Mouse (Mus musculus) layer of hippocampus, adult 2 months (tissue): ENCODE results near the gene Mrpl54. TPM values are rescaled to one million over a fixed set of nuclear protein-coding genes. Genes with fewer than 3 reads are reported as not detected.
"Not testable (repeated sequence)": the region's sequence is repeated elsewhere in the genome, so short reads cannot be mapped to it uniquely, and the experiment has no call there.

Experiments used
- DNase-seq, 2 experiments: peaks; one replicate each; pipeline ENCODE4 v3.0.0; 2022; ENCODE audit warnings: low spot score in 2 of 2
- H3K27ac ChIP-seq: fragments of 200-600 bp; 2 replicates; pipeline ENCODE4 v1.8.1; 2022
- H3K4me3 ChIP-seq: fragments of 200-600 bp; 2 replicates; pipeline ENCODE4 v1.8.1; 2022; ENCODE audit warnings: mild to moderate bottlenecking
- CTCF ChIP-seq: fragments of 200-600 bp; conservative IDR thresholded peaks from 2 replicates; pipeline ENCODE4 v1.8.1; 2022; ENCODE audit warnings: antibody characterized with exemption, mild to moderate bottlenecking, moderate library complexity
- microRNA-seq, 2 experiments: library from miRNA; unstranded; fragments of <30 nt; microRNA quantifications; one replicate each; pipeline ENCODE4 v1.2.0; 2021
- total RNA-seq, 2 experiments: library from RNA; stranded (reverse); gene quantifications; 2 replicates each; pipeline ENCODE4 v1.2.3; 2021

Mrpl54 gene
- total RNA-seq, 2 experiments from 2014 or later = 37.4 to 42.0 TPM

DNA sequence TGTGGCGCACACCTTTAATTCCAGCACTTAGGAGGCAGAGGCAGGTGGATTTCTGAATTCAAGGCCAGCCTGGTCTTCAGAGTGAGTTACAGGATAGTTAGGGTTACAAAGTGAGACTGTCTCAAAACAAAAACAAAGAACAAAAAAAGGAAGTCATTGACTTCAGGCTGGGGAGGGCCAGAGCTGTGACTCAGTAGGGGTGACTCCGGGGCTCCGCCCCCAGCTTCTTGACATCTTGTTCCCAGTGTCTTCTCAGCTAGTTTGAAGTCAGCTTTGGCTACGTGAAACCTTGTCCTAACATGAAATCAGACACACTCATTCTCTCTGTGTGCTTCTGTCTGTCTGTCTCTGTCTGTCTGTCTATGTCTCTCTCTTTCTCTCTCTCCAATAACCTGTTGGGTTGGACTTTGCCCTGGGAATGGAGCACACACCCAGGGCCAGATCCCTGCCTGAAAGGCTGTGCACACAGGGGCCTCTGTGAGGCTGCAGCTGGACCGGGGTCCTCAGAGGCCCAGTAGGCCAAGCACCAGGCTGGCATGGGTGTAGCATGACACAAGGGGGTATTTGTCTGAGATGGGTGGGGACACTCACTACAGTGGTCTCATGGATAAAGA is 45.2 kb downstream of the Mrpl54 start:
- TF ChIP-seq CTCF = no peak
- DNase-seq = no peak

DNA sequence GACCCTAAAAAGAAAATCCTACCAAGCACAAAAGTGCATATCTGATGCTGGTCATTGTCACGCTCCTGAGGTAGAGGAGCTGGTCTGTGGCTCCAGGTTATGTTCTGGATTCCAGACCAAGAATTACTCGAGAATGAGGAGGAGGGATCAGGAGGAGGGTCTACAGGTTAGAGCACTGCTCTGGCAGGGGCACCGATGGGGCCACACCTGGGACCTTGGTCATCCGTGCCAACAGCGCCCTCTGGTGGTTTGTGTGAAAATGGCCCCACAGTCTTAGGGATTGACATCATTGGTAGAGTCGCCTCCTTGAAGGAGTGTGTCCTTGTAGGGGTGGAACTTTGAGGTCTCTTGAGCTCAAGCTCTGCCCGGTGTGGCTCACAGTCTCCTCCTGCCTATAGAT is 48.8 kb downstream of the Mrpl54 start:
- Histone ChIP-seq H3K27ac (no peak overlapping the region), H3K4me3 (no peak overlapping the region)
- peak in 1 of 2 experiments; percentile 47 for DNase-seq
- peak; percentile 93 for TF ChIP-seq CTCF

More for the DNA sequence above, 45.2 kb downstream of the Mrpl54 start:
- H3K27ac ChIP-seq = no peak overlapping the region
- H3K4me3 ChIP-seq = no peak overlapping the region

DNA sequence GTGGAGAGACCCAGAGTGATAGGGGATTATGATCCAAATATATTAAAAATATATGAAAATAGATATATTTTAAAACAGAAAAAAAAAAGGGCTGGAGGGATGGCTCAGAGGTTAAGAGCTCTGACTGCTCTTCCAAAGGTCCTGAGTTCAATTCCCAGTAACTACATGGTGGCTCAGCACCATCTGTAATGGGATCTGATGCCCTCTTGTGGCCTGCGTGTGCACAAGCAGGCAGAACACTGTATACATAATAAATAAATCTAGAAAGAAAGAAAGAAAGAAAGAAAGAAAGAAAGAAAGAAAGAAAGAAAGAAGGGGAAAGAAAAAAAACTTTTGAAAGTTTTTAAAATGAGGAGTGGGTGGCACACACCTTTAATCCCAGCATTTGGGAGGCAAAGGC is 49.5 kb downstream of the Mrpl54 start:
- not testable (repeated sequence) for H3K4me3 ChIP-seq, DNase-seq, H3K27ac ChIP-seq
- TF ChIP-seq CTCF = peak; percentile 78

DNA sequence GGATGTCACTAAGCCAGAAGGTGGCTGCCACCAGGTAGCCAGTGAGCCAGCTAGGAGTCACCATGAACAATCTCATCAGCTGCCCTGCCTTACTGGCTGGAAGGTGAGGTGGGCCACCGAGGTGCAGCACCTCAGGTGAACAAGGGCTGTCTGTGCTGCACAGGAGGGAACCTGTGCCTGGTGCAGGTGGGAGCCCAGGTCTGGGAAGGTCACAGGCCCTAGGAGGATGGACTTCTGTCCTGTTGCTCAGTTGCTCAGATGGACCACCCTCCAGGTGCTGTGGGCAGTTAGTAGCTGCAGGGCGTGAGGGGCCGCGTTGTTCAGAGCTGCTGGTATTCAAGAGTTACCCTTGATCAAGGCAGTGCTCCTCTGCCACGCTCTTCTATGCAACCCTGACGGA is 49.9 kb downstream of the Mrpl54 start:
- no peak overlapping the region for H3K27ac ChIP-seq
- TF ChIP-seq CTCF = no peak
- no peak for DNase-seq
- no peak overlapping the region for H3K4me3 ChIP-seq

DNA sequence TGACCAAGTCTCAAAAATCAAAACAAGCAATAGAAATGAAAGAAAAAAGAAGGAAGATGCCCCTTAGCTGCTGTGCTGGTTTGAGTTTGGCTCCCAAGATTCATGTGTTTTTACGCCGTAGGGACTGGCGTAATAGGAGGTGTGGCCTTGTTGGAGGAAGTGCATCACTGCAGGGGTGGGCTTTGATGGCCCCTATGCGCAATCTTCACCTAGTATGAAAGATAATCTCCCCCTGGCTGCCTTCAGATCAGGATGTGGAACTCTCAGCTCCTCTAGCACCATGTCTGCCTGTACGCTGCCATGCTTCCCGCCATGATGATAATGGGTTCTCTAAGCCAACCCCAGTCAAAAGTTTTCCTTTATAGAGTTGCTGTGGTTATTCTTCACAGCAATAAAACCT is 50.5 kb downstream of the Mrpl54 start:
- DNase-seq = no peak
- no peak for TF ChIP-seq CTCF
- H3K4me3 ChIP-seq = no peak overlapping the region
- H3K27ac ChIP-seq = no peak overlapping the region

Small RNA genes within 50 kb of the gene (microRNA-seq; reads per million reads assigned to microRNA genes)
- 15.3 to 30.0 reads per million in 2 experiments for gene Mir3057

Other genes starting within 250 kb of the Mrpl54 start
- gene Diras1, start 241.3 kb downstream of the Mrpl54 start, total RNA-seq = 100 to 1,000 TPM in 1 of 2 experiments, 10 to 100 TPM in 1; 95.2 to 100 TPM
- 10 to 100 TPM; 60.8 to 66.1 TPM for gene Slc39a3, start 229.5 kb downstream of the Mrpl54 start, total RNA-seq
- 100 to 1,000 TPM; 176 TPM for gene Sgta, start 206.8 kb downstream of the Mrpl54 start, total RNA-seq
- gene Thop1, start 196.9 kb downstream of the Mrpl54 start, total RNA-seq = 10 to 100 TPM; 52.0 to 52.6 TPM
- gene Creb3l3, start 168.1 kb downstream of the Mrpl54 start, total RNA-seq = under 1 TPM; 0.20 to 0.66 TPM
- 100 to 1,000 TPM; 132 to 139 TPM for gene Map2k2, start 161.0 kb downstream of the Mrpl54 start, total RNA-seq
- gene Zbtb7a, start 131.7 kb downstream of the Mrpl54 start, total RNA-seq = 100 to 1,000 TPM; 103 to 109 TPM
- gene Pias4, start 99.0 kb downstream of the Mrpl54 start, total RNA-seq = 10 to 100 TPM; 29.4 to 29.5 TPM
- 100 to 1,000 TPM; 907 to 909 TPM for gene Eef2, start 90.3 kb downstream of the Mrpl54 start, total RNA-seq
- gene Dapk3, start 83.9 kb downstream of the Mrpl54 start, total RNA-seq = 10 to 100 TPM; 73.6 to 78.4 TPM
- not detected for gene 4930442H23Rik, start 83.1 kb downstream of the Mrpl54 start, total RNA-seq
- gene Nmrk2, start 64.9 kb downstream of the Mrpl54 start, total RNA-seq = under 1 TPM; 0.32 to 0.33 TPM
- gene Atcay, start 36.1 kb downstream of the Mrpl54 start, total RNA-seq = 100 to 1,000 TPM; 144 to 150 TPM
- 10 to 100 TPM; 66.2 to 70.2 TPM for gene Zfr2, start 33.8 kb downstream of the Mrpl54 start, total RNA-seq
- 100 to 1,000 TPM; 260 to 267 TPM for gene Matk, start 14.0 kb downstream of the Mrpl54 start, total RNA-seq
- 10 to 100 TPM; 32.6 to 37.3 TPM for gene Apba3, start within 50 bp of the Mrpl54 start, total RNA-seq
- under 1 TPM; 0.54 to 0.91 TPM for gene Tjp3, start 24.6 kb upstream of the Mrpl54 start, total RNA-seq
- 100 to 1,000 TPM; 308 to 314 TPM for gene Pip5k1c, start 26.0 kb upstream of the Mrpl54 start, total RNA-seq
- 10 to 100 TPM; 27.6 to 30.7 TPM for gene Cactin, start 54.2 kb upstream of the Mrpl54 start, total RNA-seq
- 1 to 10 TPM; 1.3 to 1.4 TPM for gene Tbxa2r, start 61.8 kb upstream of the Mrpl54 start, total RNA-seq
- 1 to 10 TPM; 1.7 to 1.8 TPM for gene Gipc3, start 76.3 kb upstream of the Mrpl54 start, total RNA-seq
- gene Hmg20b, start 83.5 kb upstream of the Mrpl54 start, total RNA-seq = 10 to 100 TPM; 27.5 to 30.8 TPM
- 10 to 100 TPM; 42.8 to 45.9 TPM for gene Mfsd12, start 90.6 kb upstream of the Mrpl54 start, total RNA-seq
- 1 to 10 TPM; 1.6 to 2.4 TPM for gene 4930404N11Rik, start 98.9 kb upstream of the Mrpl54 start, total RNA-seq
- gene Fzr1, start 111.6 kb upstream of the Mrpl54 start, total RNA-seq = 10 to 100 TPM; 70.1 to 72.0 TPM
- 10 to 100 TPM; 75.9 to 79.7 TPM for gene Dohh, start 117.5 kb upstream of the Mrpl54 start, total RNA-seq
- gene Gm48551, start 117.5 kb upstream of the Mrpl54 start, total RNA-seq = 1 to 10 TPM; 4.4 to 6.1 TPM
- 1 to 10 TPM; 5.5 to 8.1 TPM for gene Gm48552, start 122.1 kb upstream of the Mrpl54 start, total RNA-seq
- 1 to 10 TPM; 1.9 to 2.1 TPM for gene Smim24, start 126.1 kb upstream of the Mrpl54 start, total RNA-seq
- gene Nfic, start 188.7 kb upstream of the Mrpl54 start, total RNA-seq = 10 to 100 TPM; 60.0 to 60.1 TPM
- 100 to 1,000 TPM; 286 to 287 TPM for gene Celf5, start 215.8 kb upstream of the Mrpl54 start, total RNA-seq
- gene Ncln, start 229.5 kb upstream of the Mrpl54 start, total RNA-seq = 10 to 100 TPM; 83.1 to 93.5 TPM
- gene S1pr4, start 233.2 kb upstream of the Mrpl54 start, total RNA-seq = under 1 TPM; 0.39 to 0.95 TPM